Mouse (Mus musculus): Measurements from ENCODE around the gene Tmem91.

GRCm38 (mm10) chr7:25657785-25658184 lies 17.2 kb downstream of the Tmem91 start:
- TF ChIP-seq CTCF (IDR thresholded peaks at IDR 0.05; ENCODE audit: extremely low read depth, insufficient read depth, insufficient read length, insufficient replicate concordance): no peak
- no peak for TF ChIP-seq POLR2A (IDR thresholded peaks at IDR 0.05; ENCODE audit: low read depth, low read length)

All from spleen, adult 2 months (tissue).